Mouse (Mus musculus): Measurements from ENCODE around the gene Msi2. TPM values are rescaled to one million over a fixed set of nuclear protein-coding genes. Genes with fewer than 3 reads are reported as not detected.

Gene Msi2
- total RNA-seq, 2 experiments from 2014 or later = 169 to 193 TPM

- no peak for TF ChIP-seq CTCF (IDR thresholded peaks at IDR 0.05)
- intact Hi-C loops (cut with DNase I) = no loop called here
- no peak for DNase-seq
- H3K27ac ChIP-seq = peak overlapping the region; percentile 48; the same call in 1 of the 2 replicates
- no peak overlapping the region; the same call in 1 of the 2 replicates for H3K4me3 ChIP-seq
Observed at GRCm38 (mm10) chr11:88318850-88319249, 399.5 kb downstream of the Msi2 start.

GRCm38 (mm10) chr11:88315393-88315792, 402.9 kb downstream of the Msi2 start:
- Histone ChIP-seq H3K4me3 (no peak overlapping the region), H3K27ac (no peak overlapping the region)
- intact Hi-C loops (cut with DNase I) = no loop called here
- TF ChIP-seq CTCF (IDR thresholded peaks at IDR 0.05) = no peak
- no peak for DNase-seq

GRCm38 (mm10) chr11:88314471-88314870, 403.8 kb downstream of the Msi2 start:
- no peak for TF ChIP-seq CTCF (IDR thresholded peaks at IDR 0.05)
- Histone ChIP-seq H3K4me3 (no peak overlapping the region), H3K27ac (no peak overlapping the region)
- intact Hi-C loops (cut with DNase I) = no loop called here
- DNase-seq = no peak

DNA sequence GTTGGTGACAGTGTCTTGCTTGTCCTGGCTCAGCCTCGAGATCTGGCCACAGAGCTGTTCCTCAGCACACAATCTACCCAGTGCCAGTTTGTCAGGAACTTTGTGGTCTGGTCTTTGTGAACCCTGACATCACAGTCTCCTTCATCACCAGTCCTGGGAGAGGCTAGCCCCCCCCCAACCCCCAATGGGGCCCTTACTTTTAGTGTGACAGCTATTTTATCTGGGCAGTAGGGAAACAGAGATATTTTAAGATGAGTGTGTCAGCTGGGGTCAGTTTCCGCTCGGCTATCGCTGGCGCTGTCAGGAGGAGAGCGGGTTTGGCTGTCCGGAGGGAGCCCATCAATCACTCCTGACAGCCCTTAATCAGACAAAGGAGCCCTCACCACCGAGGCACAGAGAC, 404.8 kb downstream of the Msi2 start:
- intact Hi-C loops (cut with DNase I) = no loop called here

GRCm38 (mm10) chr11:88311606-88312005, 406.7 kb downstream of the Msi2 start:
- Histone ChIP-seq H3K27ac (peak overlapping the region; percentile 46; the same call in 1 of the 2 replicates), H3K4me3 (no peak overlapping the region)
- DNase-seq = no peak
- intact Hi-C loops (cut with DNase I) = no loop called here
- no peak for TF ChIP-seq CTCF (IDR thresholded peaks at IDR 0.05)

More for the DNA sequence above, 404.8 kb downstream of the Msi2 start:
- H3K4me3 ChIP-seq = no peak overlapping the region
- DNase-seq = peak; percentile 75
- H3K27ac ChIP-seq = peak overlapping the region; percentile 83
- TF ChIP-seq CTCF (IDR thresholded peaks at IDR 0.05) = no peak

GRCm38 (mm10) chr11:88310773-88311172, 407.5 kb downstream of the Msi2 start:
- no peak for TF ChIP-seq CTCF (IDR thresholded peaks at IDR 0.05)
- no peak overlapping the region for H3K4me3 ChIP-seq
- peak; percentile 38 for DNase-seq
- peak overlapping the region; percentile 46; the same call in 1 of the 2 replicates for H3K27ac ChIP-seq
- intact Hi-C loops (cut with DNase I) = no loop called here

- Histone ChIP-seq H3K4me3 (no peak overlapping the region), H3K27ac (no peak overlapping the region)
- intact Hi-C loops (cut with DNase I) = no loop called here
- no peak for TF ChIP-seq CTCF (IDR thresholded peaks at IDR 0.05)
- DNase-seq = no peak
Observed at GRCm38 (mm10) chr11:88309059-88309700, 409.1 kb downstream of the Msi2 start.

- intact Hi-C loops (cut with DNase I) = no loop called here
- no peak for DNase-seq
- Histone ChIP-seq H3K4me3 (no peak overlapping the region), H3K27ac (no peak overlapping the region)
- TF ChIP-seq CTCF (IDR thresholded peaks at IDR 0.05) = peak; percentile 37; the same call in 1 of the 2 replicates
Observed at GRCm38 (mm10) chr11:88307616-88308543, 410.4 kb downstream of the Msi2 start.

DNA sequence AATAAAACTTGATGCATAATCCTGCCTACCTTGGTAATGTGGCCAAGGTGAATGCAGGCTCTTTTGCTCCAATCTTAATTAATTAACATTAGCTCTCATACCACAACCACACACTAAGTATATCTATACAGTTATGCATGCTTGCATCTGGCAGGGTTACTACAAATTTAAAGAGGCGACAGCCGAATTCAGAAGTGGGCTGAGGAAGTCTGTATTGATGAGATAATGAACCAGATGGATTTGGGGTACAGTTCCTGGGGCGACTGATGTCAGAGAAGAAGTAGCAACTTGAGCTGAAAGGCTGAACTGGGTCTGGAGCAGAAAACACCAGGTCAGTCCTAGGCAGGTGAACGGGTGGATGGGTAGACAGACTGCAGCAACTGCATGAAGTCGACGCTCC, 412.6 kb downstream of the Msi2 start:
- intact Hi-C loops (cut with DNase I) = no loop called here
- Histone ChIP-seq H3K4me3 (no peak overlapping the region), H3K27ac (no peak overlapping the region)
- no peak for DNase-seq
- TF ChIP-seq CTCF (IDR thresholded peaks at IDR 0.05) = no peak

GRCm38 (mm10) chr11:88301619-88302018, 416.7 kb downstream of the Msi2 start:
- intact Hi-C loops (cut with DNase I) = no loop called here
- DNase-seq = no peak
- Histone ChIP-seq H3K27ac (no peak overlapping the region), H3K4me3 (no peak overlapping the region)
- TF ChIP-seq CTCF (IDR thresholded peaks at IDR 0.05) = no peak

DNA sequence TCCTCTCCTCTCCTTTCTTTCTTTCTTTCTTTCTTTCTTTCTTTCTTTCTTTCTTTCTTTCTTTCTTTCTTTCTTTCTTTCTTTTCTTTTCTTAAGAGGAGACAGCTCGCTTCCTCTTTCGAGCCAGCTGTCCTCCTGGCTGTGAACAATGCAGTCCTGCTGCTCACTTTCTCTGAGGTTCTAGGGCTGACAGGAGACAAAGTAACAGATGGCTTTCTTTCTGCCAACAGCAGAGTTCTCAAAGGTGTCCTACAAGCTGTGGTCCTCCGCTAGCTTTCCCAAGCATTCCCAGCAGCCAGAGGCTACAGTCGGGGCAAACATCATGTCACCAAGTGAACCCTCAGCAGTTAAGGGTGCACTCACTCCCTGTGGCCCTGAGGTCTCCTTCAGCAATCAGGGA, 419.0 kb downstream of the Msi2 start:
- no peak for DNase-seq
- no peak for TF ChIP-seq CTCF (IDR thresholded peaks at IDR 0.05)
- intact Hi-C loops (cut with DNase I) = no loop called here

GRCm38 (mm10) chr11:88297526-88297925, 420.8 kb downstream of the Msi2 start:
- peak; percentile 41 for TF ChIP-seq CTCF (IDR thresholded peaks at IDR 0.05)
- H3K27ac ChIP-seq = no peak overlapping the region
- intact Hi-C loops (cut with DNase I) = no loop called here
- no peak overlapping the region for H3K4me3 ChIP-seq
- DNase-seq = no peak

More for the DNA sequence above, 419.0 kb downstream of the Msi2 start:
- no peak overlapping the region for H3K4me3 ChIP-seq
- H3K27ac ChIP-seq = no peak overlapping the region

DNA sequence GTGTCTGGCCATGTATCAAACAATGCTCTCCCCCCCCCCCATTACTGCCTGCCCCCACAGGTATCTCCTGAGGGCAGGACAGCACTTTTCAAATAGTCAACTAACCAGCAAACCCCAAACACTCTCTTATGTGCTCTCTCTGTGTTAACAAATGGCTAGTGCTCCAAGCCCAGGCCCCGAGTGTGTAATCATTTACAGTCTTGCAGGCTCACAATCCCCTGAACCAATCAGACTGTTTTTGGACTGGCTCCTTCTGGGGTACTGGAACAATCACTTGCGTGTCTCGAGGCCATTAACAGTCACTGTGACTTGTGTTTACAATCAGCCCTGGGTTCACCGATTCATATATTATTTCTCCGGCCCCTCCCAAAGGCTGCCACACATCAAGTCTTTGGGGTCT, 423.0 kb downstream of the Msi2 start:
- H3K27ac ChIP-seq = no peak overlapping the region
- H3K4me3 ChIP-seq = no peak overlapping the region
- no peak for TF ChIP-seq CTCF (IDR thresholded peaks at IDR 0.05)
- intact Hi-C loops (cut with DNase I) = no loop called here
- no peak for DNase-seq

Data from gastrocnemius, adult 2 months (tissue).